Mouse (Mus musculus): ENCODE results near the gene Sltm. TPM values are rescaled to one million over a fixed set of nuclear protein-coding genes. Genes with fewer than 3 reads are reported as not detected.

The Sltm gene
- total and polyA plus RNA-seq, 3 experiments: 44.0 to 70.0 (median 62.3) TPM

DNA sequence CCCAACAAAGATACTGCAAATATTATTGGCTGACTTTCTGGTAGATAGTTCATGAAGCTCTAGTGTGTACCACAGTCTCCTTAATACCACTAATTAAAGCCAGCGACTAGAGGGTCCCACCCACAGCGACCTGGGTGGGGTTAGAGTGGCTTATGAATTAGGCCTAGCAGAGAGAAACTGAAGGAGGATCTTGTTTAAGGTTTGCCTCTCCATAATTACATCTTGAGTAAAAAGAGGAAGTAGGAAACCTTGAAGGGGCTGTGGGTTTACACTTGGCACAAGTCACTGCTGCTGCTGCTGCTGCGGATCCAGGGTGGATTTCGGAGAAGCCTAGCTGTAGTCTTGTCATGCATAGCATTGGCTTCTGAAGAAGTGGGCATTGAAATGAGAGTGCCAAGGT lies 48.2 kb downstream of the Sltm start:
- peaks cover 17 to 22% of the 10 kb centered on the region in 2 experiments for H3K4me1 ChIP-seq (ENCODE audit: control insufficient read depth in 1 of 2, insufficient read depth in 2 of 2, low read length in 2 of 2)
- H3K27ac ChIP-seq (ENCODE audit: control insufficient read depth, low read depth, low read length): peak overlapping the region; percentile 91
- peak; percentile 95 for DNase-seq (ENCODE audit: low read depth, low spot score)
- no peak overlapping the region for H3K4me3 ChIP-seq (ENCODE audit: control insufficient read depth in 1 of 2, insufficient read depth in 1 of 2, low read depth in 2 of 2, low read length in 2 of 2)
- peaks cover 27 to 32% of the 10 kb centered on the region in 2 experiments for H3K36me3 ChIP-seq (ENCODE audit: control insufficient read depth in 1 of 2, insufficient read depth in 2 of 2, low read length in 2 of 2)
- H3K9me3 ChIP-seq (replicated peaks; ENCODE audit: insufficient read depth, low read length): no peaks in the 10 kb centered on the region
- H3K9ac ChIP-seq (ENCODE audit: control insufficient read depth, low read depth, low read length, poor library complexity, severe bottlenecking): peak overlapping the region; percentile 45
- H3K79me2 ChIP-seq (ENCODE audit: control insufficient read depth, insufficient read depth, low read length, poor library complexity): no peaks in the 10 kb centered on the region
- no peaks in the 10 kb centered on the region for H3K27me3 ChIP-seq (ENCODE audit: control insufficient read depth in 1 of 2, insufficient read depth in 2 of 2, low read length in 2 of 2)
- TF ChIP-seq RCOR1 (IDR thresholded peaks at IDR 0.05; ENCODE audit: low read depth, low read length): 0 out of 2 replicates have a peak, but pooled peaks have one; percentile 7
- TF ChIP-seq KAT2A (conservative IDR thresholded peaks at IDR 0.05; ENCODE audit: low read depth, low read length): no peak
- TF ChIP-seq TAL1 (IDR thresholded peaks at IDR 0.05; ENCODE audit: low read length): no peak
- TF ChIP-seq CHD1 (IDR thresholded peaks at IDR 0.05; ENCODE audit: low read depth, low read length): no peak
- no peak for TF ChIP-seq MXI1 (IDR thresholded peaks at IDR 0.05; ENCODE audit: low read depth, low read length)
- no peak; a peak in 1 of 4 replicates for TF ChIP-seq POLR2A (IDR thresholded peaks at IDR 0.05; ENCODE audit: control insufficient read depth in 1 of 2, insufficient read depth in 1 of 2, low read depth in 1 of 2, low read length in 2 of 2, poor library complexity in 1 of 2)
- no peak for TF ChIP-seq BHLHE40 (IDR thresholded peaks at IDR 0.05; ENCODE audit: borderline replicate concordance, low read depth, low read length)
- no peak for TF ChIP-seq MAX (IDR thresholded peaks at IDR 0.05; ENCODE audit: low read length)
- peak; percentile 21; the same call in 1 of the 2 replicates for TF ChIP-seq SIN3A (IDR thresholded peaks at IDR 0.05; ENCODE audit: low read length)
- TF ChIP-seq ZMIZ1 (IDR thresholded peaks at IDR 0.05; ENCODE audit: low read depth, low read length): no peak
- TF ChIP-seq EP300 (IDR thresholded peaks at IDR 0.05; ENCODE audit: low read depth in 1 of 2, low read length in 2 of 2): peak; percentile 55 to 84; a peak in 3 of 4 replicates
- TF ChIP-seq MYB (IDR thresholded peaks at IDR 0.05; ENCODE audit: low read depth, low read length): no peak
- TF ChIP-seq ZKSCAN1 (IDR thresholded peaks at IDR 0.05; ENCODE audit: low read depth, low read length): no peak; the same call in 1 of the 2 replicates
- no peak for TF ChIP-seq POLR2AphosphoS5 (IDR thresholded peaks at IDR 0.05; ENCODE audit: borderline replicate concordance, low read depth, low read length)
- 0 out of 2 replicates have a peak, but pooled peaks have one; percentile 26 for TF ChIP-seq TCF12 (IDR thresholded peaks at IDR 0.05; ENCODE audit: low read depth, low read length)
- no peak for TF ChIP-seq POLR2AphosphoS2 (IDR thresholded peaks at IDR 0.05; ENCODE audit: low read length)
- TF ChIP-seq ZNF384 (IDR thresholded peaks at IDR 0.05; ENCODE audit: low read depth, low read length): no peak; the same call in 1 of the 2 replicates
- TF ChIP-seq MEF2A (IDR thresholded peaks at IDR 0.05; ENCODE audit: extremely low read depth, insufficient replicate concordance, low read depth, low read length, poor library complexity, severe bottlenecking): no peak
- TF ChIP-seq TBP (IDR thresholded peaks at IDR 0.05; ENCODE audit: low read depth, low read length): no peak
- TF ChIP-seq NELFE (IDR thresholded peaks at IDR 0.05; ENCODE audit: low read depth, low read length): no peak; the same call in 1 of the 2 replicates
- TF ChIP-seq NRF1 (IDR thresholded peaks at IDR 0.05; ENCODE audit: insufficient read depth, low read depth, low read length, poor library complexity, severe bottlenecking): no peak
- TF ChIP-seq RAD21 (IDR thresholded peaks at IDR 0.05; ENCODE audit: low read depth, low read length): no peak
- TF ChIP-seq CTCF (IDR thresholded peaks at IDR 0.05 in 2 of 3, conservative IDR thresholded peaks at IDR 0.05 in 1 of 3; ENCODE audit: control insufficient read depth in 1 of 3, insufficient read depth in 1 of 3, low read depth in 2 of 3, low read length in 3 of 3, poor library complexity in 1 of 3, severe bottlenecking in 1 of 3): no peak
- no peak for TF ChIP-seq UBTF (IDR thresholded peaks at IDR 0.05; ENCODE audit: borderline replicate concordance, insufficient read depth, low read depth, low read length)
- 0 out of 2 replicates have a peak, but pooled peaks have one; percentile 44 for TF ChIP-seq MAZ (IDR thresholded peaks at IDR 0.05; ENCODE audit: low read depth, low read length)
- TF ChIP-seq ZC3H11A (IDR thresholded peaks at IDR 0.05; ENCODE audit: low read depth, low read length): no peak
- peak; percentile 65; the same call in 1 of the 2 replicates for TF ChIP-seq ETS1 (IDR thresholded peaks at IDR 0.05; ENCODE audit: low read depth, low read length)
- no peak for TF ChIP-seq USF1 (IDR thresholded peaks at IDR 0.05; ENCODE audit: low read depth, low read length)
- TF ChIP-seq MAFK (IDR thresholded peaks at IDR 0.05; ENCODE audit: borderline replicate concordance, low read depth, low read length): no peak
- TF ChIP-seq GATA1 (IDR thresholded peaks at IDR 0.05; ENCODE audit: low read depth, low read length): no peak
- TF ChIP-seq CHD2 (IDR thresholded peaks at IDR 0.05; ENCODE audit: low read length): no peak
- TF ChIP-seq E2F4 (IDR thresholded peaks at IDR 0.05; ENCODE audit: borderline replicate concordance, low read depth, low read length): no peak
- TF ChIP-seq JUND (IDR thresholded peaks at IDR 0.05; ENCODE audit: low read depth, low read length): 0 out of 2 replicates have a peak, but pooled peaks have one; percentile 12
- no peak for TF ChIP-seq HCFC1 (IDR thresholded peaks at IDR 0.05; ENCODE audit: low read depth, low read length)
- TF ChIP-seq MYC (IDR thresholded peaks at IDR 0.05; ENCODE audit: low read depth, low read length): no peak
- no peak for TF ChIP-seq USF2 (IDR thresholded peaks at IDR 0.05; ENCODE audit: borderline replicate concordance in 1 of 2, insufficient read depth in 1 of 2, low read depth in 1 of 2, low read length in 2 of 2)
- TF ChIP-seq ELF1 (IDR thresholded peaks at IDR 0.05; ENCODE audit: low read depth, low read length): 0 out of 2 replicates have a peak, but pooled peaks have one; percentile 4
